Mouse (Mus musculus) limb, embryonic 10.5 days (tissue): Measurements from ENCODE around the gene Gm36864. TPM values are rescaled to one million over a fixed set of nuclear protein-coding genes. Genes with fewer than 3 reads are reported as not detected.
"Not testable (repeated sequence)": the region's sequence is repeated elsewhere in the genome, so short reads cannot be mapped to it uniquely, and the experiment has no call there.

ENCODE experiments used
- DNase-seq: peaks from one replicate; pipeline ENCODE4 v3.0.0-alpha.2; 2017; ENCODE audit warnings: low spot score
- H3K27ac ChIP-seq: fragments of 300-500 bp; sonication (generic); 2 replicates; pipeline ENCODE4 v1.5.1; 2016; ENCODE audit warnings: mild to moderate bottlenecking
- H3K27me3 ChIP-seq: fragments of 300-500 bp; sonication (generic); 2 replicates; pipeline ENCODE4 v1.6.1; 2016; ENCODE audit warnings: low read depth, mild to moderate bottlenecking; ENCODE audit not compliant: poor library complexity, severe bottlenecking
- H3K36me3 ChIP-seq: fragments of 300-500 bp; sonication (generic); 2 replicates; pipeline ENCODE4 v1.6.1; 2016; ENCODE audit warnings: mild to moderate bottlenecking, moderate library complexity
- H3K4me1 ChIP-seq: fragments of 300-500 bp; sonication (generic); 2 replicates; pipeline ENCODE4 v1.6.1; 2016
- H3K4me3 ChIP-seq: fragments of 300-500 bp; sonication (generic); 2 replicates; pipeline ENCODE4 v1.5.1; 2016; ENCODE audit warnings: mild to moderate bottlenecking, moderate library complexity
- H3K9me3 ChIP-seq: fragments of 300-500 bp; sonication (generic); replicated peaks from 2 replicates; pipeline ENCODE4 v1.6.1; 2016; ENCODE audit warnings: mild to moderate bottlenecking
- WGBS: fragments of 180-500 bp; shearing (Covaris S2); methylation state at CpG from one replicate; pipeline ENCODE4 v1.1.7; 2016; 5-methylcytosine and 5-hydroxymethylcytosine counted together
- polyA plus RNA-seq: library from polyadenylated mRNA; unstranded; fragments of >200 nt; fragmentation: Nextera tagmentation; extraction: Ambion mirVana; gene quantifications from 2 replicates; pipeline ENCODE4 v1.2.1, GENCODE M21; 2016

Gene Gm36864
- polyA plus RNA-seq: not detected in 2 replicates

DNA sequence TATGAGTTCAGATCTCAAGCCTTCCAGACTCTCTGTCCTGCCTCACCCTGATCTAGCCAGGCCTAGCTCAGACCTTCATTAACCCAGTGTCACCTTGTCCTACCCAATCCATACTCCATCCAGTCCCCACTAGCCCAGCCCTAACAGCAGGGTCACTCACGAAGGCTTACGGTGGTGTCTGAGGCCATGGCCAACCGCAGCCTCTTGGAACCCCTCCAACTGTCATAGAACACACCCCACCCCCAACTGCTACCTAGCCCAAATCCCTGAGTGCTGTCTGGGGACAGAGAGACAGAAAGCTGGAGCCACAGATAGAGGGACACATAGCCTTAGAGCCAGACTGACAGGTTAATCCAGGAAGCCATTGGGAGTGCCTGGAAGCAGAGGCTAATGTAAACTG, at the start of gene Gm36864:
Gene Gm36864, plus strand, starts transcription at position 269 of the 400 bp plus-strand sequence.
- WGBS: 89% methylated on average over 3 of the region's 3 CpGs
- Histone ChIP-seq H3K9me3 (no peaks in the 10 kb centered on the region), H3K27ac (no peak within 1 kb of the TSS), H3K4me3 (no peak within 1 kb of the TSS), H3K36me3 (no peaks in the 10 kb centered on the region), H3K27me3 (no peaks in the 10 kb centered on the region), H3K4me1 (no peaks in the 10 kb centered on the region)
- DNase-seq: no peak

DNA sequence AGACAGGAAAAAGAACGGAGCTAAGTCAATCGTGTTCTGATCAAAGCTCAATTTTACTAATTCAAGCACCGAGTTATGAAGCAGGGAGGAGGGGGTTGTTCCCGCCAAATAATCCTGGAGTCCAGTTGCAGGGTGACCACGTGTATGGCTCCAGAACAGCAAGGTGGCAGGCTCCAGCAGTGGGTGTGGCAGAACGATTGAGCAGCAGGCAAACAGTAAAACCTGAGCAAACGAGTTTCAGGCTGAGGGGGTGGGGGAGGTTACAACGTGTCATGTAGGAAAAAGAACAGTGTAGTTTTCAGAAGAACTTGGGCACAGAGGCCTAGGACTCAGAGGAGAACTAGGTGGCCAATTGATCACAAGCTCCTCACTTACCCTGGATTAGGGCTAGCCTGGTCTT, 49.5 kb upstream of the Gm36864 start:
- 71% methylated on average over 8 of the region's 8 CpGs for WGBS
- not testable (repeated sequence) for H3K4me1 ChIP-seq

DNA sequence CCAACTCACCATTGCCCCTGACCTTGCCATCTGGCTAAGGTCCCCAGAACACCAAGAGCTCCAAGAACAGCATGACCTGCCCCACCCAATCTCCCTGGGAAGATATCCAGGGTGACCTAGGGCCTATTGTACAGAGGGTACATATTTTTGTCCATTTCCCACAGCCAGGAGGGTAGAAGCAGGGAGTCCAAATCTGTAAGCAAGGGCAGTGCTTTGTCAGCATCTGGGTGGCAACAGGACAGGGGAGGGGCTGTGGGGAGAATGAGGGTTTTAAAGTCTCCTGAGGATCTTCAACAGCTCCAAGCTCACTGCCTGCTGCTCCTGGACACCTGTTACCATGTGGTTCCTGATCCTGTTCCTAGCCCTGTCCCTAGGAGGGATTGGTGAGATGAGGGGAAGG, 48.0 kb upstream of the Gm36864 start, which contains the start of gene Klk1b24:
Gene Klk1b24, plus strand, starts transcription at position 301 of the 400 bp plus-strand sequence.
- DNase-seq, H3K4me1 ChIP-seq, H3K9me3 ChIP-seq, H3K4me3 ChIP-seq, H3K27ac ChIP-seq, H3K27me3 ChIP-seq, H3K36me3 ChIP-seq: not testable (repeated sequence)

More for the DNA sequence above, 49.5 kb upstream of the Gm36864 start:
- DNase-seq, H3K27me3 ChIP-seq, H3K36me3 ChIP-seq, H3K9me3 ChIP-seq, H3K4me3 ChIP-seq, H3K27ac ChIP-seq: not testable (repeated sequence)

DNA sequence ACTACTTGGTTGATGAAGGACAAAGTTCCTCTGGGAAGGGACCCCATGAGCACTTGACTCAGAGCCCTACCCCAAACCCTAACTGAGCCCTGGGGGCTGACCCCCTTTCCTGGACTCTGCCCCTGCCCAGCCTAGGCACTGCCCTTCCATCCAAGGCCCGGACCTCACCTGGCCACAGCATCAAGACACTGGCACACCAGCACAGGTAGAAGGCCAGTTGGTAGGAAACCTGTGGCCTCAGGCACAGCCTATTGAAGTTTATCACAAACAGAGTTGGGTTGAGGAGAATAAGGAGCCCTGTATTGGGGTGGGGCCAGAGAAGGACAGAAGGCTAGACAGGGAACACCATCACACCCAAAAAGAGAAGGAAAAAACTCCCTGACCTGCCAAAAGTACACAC, 42.5 kb upstream of the Gm36864 start:
- not testable (repeated sequence) for DNase-seq, H3K27me3 ChIP-seq, H3K9me3 ChIP-seq, H3K4me1 ChIP-seq, H3K27ac ChIP-seq, H3K4me3 ChIP-seq, H3K36me3 ChIP-seq
- 92% methylated on average over 1 of the region's 1 CpGs for WGBS

DNA sequence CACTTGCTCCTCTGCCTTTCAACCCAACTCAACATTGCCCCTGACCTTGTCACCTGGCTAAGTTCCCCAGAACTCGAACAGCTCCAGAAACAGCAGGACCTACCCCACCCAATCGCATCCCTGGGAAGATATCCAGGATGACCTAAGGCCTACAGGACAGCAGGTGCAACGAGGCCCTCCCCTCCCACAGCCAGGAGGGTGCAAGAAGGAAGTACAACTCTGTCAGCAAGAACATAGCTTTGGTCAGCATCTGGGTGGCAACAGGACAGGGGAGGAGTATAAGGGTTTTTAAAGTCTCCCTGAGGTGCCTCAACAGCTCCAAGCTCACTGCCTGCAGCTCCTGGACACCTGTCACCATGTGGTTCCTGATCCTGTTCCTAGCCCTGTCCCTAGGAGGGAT, 38.1 kb upstream of the Gm36864 start, which contains the start of gene Klk1b3:
Gene Klk1b3, plus strand, starts transcription at position 301 of the 400 bp plus-strand sequence.
- 72% methylated on average over 3 of the region's 3 CpGs for WGBS

DNA sequence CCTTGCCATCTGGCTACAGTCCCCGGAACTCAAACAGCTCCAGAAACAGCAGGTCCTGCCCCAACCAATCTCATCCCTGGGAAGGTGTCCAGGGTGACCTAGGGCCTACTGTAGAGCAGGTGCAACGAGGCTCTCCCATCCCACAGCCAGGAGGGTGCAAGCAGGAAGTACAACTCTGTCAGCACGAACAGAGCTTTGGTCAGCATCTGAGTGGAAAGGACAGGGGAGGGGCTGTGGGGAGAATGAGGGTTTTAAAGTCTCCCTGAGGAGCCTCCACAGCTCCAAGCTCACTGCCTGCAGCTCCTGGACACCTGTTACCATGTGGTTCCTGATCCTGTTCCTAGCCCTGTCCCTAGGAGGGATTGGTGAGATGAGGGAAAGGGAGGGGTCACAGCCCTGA, 28.8 kb upstream of the Gm36864 start, which contains the start of gene Klk1b4:
Gene Klk1b4, plus strand, starts transcription at position 301 of the 400 bp plus-strand sequence.
- 63% methylated on average over 3 of the region's 3 CpGs for WGBS
- H3K27ac ChIP-seq, H3K4me3 ChIP-seq, H3K27me3 ChIP-seq, DNase-seq, H3K4me1 ChIP-seq, H3K36me3 ChIP-seq, H3K9me3 ChIP-seq: not testable (repeated sequence)

More for the DNA sequence above, 38.1 kb upstream of the Gm36864 start, which contains the start of gene Klk1b3:
- H3K36me3 ChIP-seq: no peaks in the 10 kb centered on the region
- H3K27me3 ChIP-seq: no peaks in the 10 kb centered on the region
- H3K4me3 ChIP-seq: no peak within 1 kb of the TSS
- H3K9me3 ChIP-seq: no peaks in the 10 kb centered on the region
- no peak within 1 kb of the TSS for H3K27ac ChIP-seq
- no peak for DNase-seq
- no peaks in the 10 kb centered on the region for H3K4me1 ChIP-seq

DNA sequence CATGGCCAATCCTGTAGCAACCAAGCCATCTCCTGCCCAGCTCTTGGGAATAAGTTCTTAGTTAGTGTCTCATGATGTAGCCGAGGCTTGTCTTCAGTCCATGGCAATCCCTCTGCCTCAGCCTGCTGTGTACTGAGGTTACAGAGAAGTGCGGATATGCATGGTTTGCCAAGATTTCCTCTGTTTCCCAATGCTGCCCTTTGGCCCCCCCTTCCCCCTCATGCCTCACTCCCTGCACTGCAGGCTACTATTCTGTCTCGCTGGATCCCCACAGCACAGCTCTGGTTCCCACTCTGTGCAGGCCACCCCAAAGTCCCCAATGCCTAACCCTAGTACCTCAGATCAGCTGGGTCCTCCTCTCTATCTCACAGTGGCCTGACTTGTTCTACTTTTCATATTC, 27.7 kb upstream of the Gm36864 start:
- no peaks in the 10 kb centered on the region for H3K27me3 ChIP-seq
- no peak overlapping the region for H3K27ac ChIP-seq
- no peak for DNase-seq
- H3K4me3 ChIP-seq: no peak overlapping the region
- no peaks in the 10 kb centered on the region for H3K4me1 ChIP-seq
- 82% methylated on average over 3 of the region's 3 CpGs for WGBS
- H3K36me3 ChIP-seq: no peaks in the 10 kb centered on the region
- no peaks in the 10 kb centered on the region for H3K9me3 ChIP-seq

DNA sequence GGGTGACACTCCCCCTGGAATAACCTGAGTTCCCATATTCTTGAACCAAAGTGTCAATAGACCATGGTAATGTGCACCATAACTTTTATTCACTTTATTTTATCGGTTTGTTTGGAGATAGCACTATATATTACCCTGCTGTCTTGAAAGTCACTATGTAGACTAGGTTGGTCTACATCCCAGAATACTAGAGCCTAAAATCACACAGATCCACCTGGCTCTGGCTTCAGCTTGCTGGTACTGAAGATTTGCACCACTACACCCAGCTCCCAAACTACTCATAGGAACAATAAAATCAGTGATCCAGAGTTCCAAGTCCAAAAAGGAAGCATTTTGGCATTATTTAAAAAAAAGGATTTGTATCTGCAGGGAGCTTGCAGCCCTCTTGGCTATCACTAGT, 20.3 kb upstream of the Gm36864 start, which contains the start of gene Klk1b5:
Gene Klk1b5, plus strand, starts transcription at position 301 of the 400 bp plus-strand sequence.
- Histone ChIP-seq H3K27me3 (no peaks in the 10 kb centered on the region), H3K4me1 (no peaks in the 10 kb centered on the region), H3K27ac (no peak within 1 kb of the TSS), H3K9me3 (no peaks in the 10 kb centered on the region), H3K36me3 (no peaks in the 10 kb centered on the region), H3K4me3 (no peak within 1 kb of the TSS)
- no peak for DNase-seq
- WGBS: 87% methylated on average over 1 of the region's 1 CpGs

DNA sequence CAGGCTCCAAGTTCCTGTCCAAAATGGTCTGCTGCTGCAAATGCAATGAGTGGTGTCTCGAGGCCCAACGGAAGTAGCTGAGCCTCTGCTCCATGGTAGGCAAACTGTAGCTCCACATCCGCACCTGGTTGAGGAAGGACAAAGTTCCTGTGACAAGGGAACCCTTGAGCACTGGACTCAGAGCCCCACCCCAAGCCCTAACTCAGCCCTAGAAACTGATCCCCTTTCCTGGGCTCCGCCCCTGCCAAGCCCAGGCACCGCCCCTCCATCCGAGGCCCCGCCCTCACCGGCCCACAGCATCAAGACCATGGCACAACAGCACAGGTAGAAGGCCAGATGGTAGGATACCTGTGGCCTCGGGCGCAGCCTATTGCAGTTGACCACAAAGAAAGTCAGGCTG, 14.4 kb upstream of the Gm36864 start:
- not testable (repeated sequence) for DNase-seq, H3K36me3 ChIP-seq, H3K4me1 ChIP-seq, H3K27me3 ChIP-seq, H3K9me3 ChIP-seq, H3K27ac ChIP-seq, H3K4me3 ChIP-seq
- 74% methylated on average over 9 of the region's 10 CpGs for WGBS

DNA sequence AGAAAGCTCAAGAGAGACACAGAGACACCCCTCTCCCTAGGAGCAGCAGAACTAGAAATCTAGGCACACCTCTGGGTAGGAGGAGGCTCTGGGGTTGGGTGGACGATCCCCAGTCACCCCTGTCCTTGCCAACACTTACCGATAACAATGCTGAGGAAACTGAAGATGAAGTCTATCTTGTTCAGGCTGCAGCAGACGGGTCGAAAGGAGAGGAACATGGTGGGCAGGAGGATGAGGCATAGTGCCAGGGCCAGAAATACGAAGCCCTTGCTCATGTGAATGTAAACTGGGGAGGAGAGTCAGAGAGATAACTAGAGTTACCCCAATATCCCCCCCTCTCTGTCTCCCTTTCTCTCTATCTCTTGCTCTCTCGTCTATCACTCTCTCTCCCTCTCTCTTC, 13.6 kb upstream of the Gm36864 start:
- H3K4me1 ChIP-seq, H3K27ac ChIP-seq, DNase-seq, H3K27me3 ChIP-seq, H3K9me3 ChIP-seq, H3K36me3 ChIP-seq, H3K4me3 ChIP-seq: not testable (repeated sequence)
- WGBS: 79% methylated on average over 6 of the region's 6 CpGs

DNA sequence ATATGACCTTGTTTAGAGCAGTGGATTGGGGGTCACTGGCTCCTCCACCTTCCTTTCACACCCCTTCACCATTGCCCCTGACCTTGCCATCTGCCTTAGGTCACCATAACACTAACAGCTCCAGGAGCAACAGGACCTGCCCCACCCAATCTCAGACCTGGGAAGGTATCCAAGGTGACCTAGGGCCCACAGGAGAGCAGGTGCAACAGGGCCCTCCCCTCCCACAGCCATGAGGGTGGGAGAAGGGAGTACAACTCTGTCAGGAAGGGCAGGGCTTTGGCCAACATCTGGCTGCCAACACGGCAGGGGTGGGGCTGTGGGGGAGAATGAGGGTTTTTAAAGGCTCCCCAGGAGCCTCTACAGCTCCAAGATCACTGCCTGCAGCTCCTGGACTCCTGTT, 10.9 kb upstream of the Gm36864 start, which contains the start of gene Klk1:
Gene Klk1, plus strand, starts transcription at position 285 of the 400 bp plus-strand sequence.
- no peak for DNase-seq
- Histone ChIP-seq H3K27me3 (no peaks in the 10 kb centered on the region), H3K27ac (no peak within 1 kb of the TSS), H3K9me3 (no peaks in the 10 kb centered on the region), H3K36me3 (no peaks in the 10 kb centered on the region), H3K4me3 (no peak within 1 kb of the TSS), H3K4me1 (no peaks in the 10 kb centered on the region)
- WGBS: 42% methylated on average over 1 of the region's 1 CpGs

DNA sequence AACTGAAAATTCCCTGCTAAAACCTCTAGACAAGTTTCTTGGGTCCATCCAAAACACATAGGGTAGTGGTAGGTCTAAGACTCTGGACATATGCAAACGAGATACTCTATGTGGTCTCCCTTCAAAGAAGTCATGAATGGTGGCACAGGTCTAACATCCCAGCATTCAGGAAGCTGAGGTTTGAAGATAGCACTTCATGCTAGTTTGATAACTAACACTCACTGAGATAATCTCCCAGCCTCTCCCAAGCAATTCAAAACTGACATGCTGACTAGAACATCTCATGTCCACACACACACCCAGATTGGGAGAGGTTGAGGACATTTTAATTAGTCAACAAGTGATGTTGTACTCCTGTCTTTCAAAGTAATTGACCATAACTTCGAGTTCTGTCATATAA, 3.9 kb downstream of the Gm36864 start:
- no peak for DNase-seq
- Histone ChIP-seq H3K4me1 (no peaks in the 10 kb centered on the region), H3K27me3 (no peaks in the 10 kb centered on the region), H3K9me3 (no peaks in the 10 kb centered on the region), H3K4me3 (no peak overlapping the region), H3K27ac (no peak overlapping the region), H3K36me3 (no peaks in the 10 kb centered on the region)
- WGBS: 66% methylated on average over 2 of the region's 2 CpGs

DNA sequence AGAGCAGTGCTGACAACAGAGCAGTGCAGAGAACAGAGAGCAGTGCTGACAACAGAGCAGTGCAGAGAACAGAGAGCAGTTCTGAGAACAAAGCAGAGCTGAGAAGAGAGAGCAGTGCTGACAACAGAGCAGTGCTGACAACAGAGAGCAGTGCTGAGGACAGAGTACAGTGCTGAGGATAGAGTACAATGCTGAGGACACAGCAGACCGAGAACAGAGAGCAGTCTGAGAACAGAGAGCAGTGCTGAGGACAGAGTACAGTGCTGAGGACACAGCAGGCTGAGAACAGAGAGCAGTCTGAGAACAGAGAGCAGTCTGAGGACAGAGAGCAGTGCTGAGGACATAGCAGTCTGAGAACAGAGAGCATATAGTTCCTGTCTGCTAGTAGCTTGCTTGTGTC, 4.7 kb downstream of the Gm36864 start:
- no peaks in the 10 kb centered on the region for H3K36me3 ChIP-seq
- H3K27me3 ChIP-seq: no peaks in the 10 kb centered on the region
- no peak overlapping the region for H3K27ac ChIP-seq
- H3K4me1 ChIP-seq: peaks cover 5% of the 10 kb centered on the region; the same call in 1 of the 2 replicates
- DNase-seq: no peak
- 52% methylated on average over 1 of the region's 1 CpGs for WGBS
- no peak overlapping the region for H3K4me3 ChIP-seq
- no peaks in the 10 kb centered on the region for H3K9me3 ChIP-seq

DNA sequence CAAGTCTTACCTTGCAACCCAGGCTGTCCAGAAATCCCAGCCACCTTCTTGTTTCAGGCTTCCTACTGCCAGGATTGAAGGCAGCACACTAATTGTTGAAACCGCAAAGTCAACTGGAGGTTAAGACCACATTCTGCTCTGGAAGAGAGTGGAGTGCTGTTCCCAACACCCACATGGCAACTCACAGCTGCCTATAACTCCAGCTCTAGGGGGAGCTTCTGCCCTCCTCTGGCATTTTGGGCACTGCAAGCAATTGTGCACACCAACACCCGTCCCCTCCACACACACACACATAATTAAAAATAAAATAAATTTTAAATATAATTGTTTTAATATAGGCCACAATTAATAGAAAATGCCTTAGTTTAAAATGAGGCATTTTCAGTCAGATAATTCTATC, 5.2 kb downstream of the Gm36864 start:
- H3K4me1 ChIP-seq: peaks cover 5% of the 10 kb centered on the region; the same call in 1 of the 2 replicates
- no peak overlapping the region for H3K4me3 ChIP-seq
- 68% methylated on average over 2 of the region's 2 CpGs for WGBS
- no peaks in the 10 kb centered on the region for H3K36me3 ChIP-seq
- no peak overlapping the region for H3K27ac ChIP-seq
- H3K9me3 ChIP-seq: no peaks in the 10 kb centered on the region
- DNase-seq: no peak
- H3K27me3 ChIP-seq: no peaks in the 10 kb centered on the region
